Mouse (Mus musculus) MN1 (cell line): ENCODE results near the gene Gpam.

Source experiments
- DNase-seq: peaks from one replicate; pipeline ENCODE4 v3.0.0-alpha.2; 2016; ENCODE audit warnings: low spot score

The Gpam gene

GRCm38 (mm10) chr19:55060964-55061363 is 66.1 kb downstream of the Gpam start:
- DNase-seq: peak; percentile 70

- no peak for DNase-seq
These were observed 69.6 kb downstream of the Gpam start for GRCm38 (mm10) chr19:55057483-55057882.

DNA sequence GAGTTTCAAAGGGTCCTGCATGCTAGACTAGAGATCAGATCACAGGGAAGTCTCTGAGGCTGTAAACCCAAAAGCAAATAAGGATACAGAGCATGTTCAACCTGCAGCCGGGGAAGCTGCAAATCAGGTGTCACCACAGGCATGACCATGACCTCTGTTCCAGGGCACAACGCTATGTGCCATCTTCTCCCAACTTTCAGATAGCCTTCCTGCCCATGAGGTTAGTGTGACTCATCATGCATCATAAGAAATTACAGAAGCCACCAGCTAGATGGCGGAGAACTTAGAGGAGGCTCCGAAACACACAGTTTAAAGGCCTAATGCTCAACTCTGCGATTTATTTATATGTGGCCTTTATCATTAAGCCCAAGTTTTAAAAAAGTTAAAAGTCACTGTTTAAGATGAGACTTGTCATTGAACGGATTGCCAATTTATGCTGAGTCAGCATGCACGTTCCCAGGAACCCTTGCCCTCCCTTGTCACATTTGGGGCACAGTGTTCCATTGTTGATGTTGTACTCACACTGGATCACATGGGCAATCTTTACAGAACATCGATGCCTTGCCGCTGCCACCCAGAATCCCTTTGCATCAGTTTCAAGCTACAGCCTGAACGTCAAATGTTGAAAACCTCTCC is 71.3 kb downstream of the Gpam start:
- no peak for DNase-seq

DNA sequence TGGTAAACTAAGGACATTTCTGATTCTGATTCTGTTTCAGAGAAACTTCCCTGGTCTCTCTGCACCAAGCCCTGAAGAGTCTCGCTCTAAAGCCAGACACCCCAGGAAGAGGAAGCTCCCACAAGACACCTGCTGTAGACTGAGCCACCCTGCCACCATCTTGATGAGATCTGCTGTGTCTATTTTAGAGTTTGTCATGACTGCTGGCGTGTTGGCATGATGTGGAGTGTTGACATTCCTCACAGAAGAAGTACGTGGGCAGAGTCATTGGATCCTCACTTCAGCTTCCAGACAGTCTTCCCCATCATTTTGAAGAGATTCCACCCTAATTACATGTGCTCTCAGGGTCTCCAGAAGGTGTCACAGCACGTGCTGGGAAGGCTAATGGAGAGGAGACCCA is 73.9 kb downstream of the Gpam start:
- no peak for DNase-seq

DNA sequence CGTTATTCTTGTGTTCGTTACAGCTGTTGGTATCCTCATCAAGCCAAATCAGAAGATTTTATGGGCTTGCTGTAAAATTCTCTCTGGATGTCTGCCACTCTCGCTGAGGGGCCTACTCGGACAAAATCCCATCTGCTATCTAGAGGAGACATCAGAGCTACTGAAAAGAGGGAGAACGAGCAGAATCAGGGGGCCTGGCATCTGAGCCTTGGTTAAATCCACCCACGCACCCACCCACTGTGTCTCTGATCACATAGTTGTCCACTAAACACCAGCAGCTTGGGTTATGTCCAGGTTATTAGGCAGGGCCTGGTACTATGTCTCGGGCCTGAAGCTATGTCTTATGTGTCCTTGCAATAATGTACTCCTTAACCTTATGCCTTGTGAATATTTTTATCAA is 89.6 kb downstream of the Gpam start:
- DNase-seq: no peak

DNA sequence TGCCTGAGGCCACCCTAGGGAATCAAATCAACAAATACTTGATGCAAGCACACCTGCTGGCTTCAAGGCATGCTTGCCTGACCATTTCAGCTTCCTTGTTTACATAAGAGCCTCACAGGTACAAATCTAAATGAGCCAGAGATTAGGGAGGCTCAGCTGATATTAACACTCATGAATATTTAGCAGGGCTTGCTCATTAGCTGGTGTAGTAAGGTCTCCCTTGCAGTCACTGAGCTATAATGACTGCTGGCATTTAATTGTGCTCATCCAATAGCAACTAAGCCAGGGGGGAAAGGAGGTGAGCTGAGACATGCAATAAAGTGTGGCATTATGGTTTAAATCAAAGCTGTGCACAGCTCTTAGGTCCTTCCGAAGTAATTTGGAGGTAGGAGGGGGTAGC is 108.2 kb downstream of the Gpam start:
- DNase-seq: no peak
